Mouse (Mus musculus) embryo, embryonic 10.5 days (tissue): ENCODE results near the gene Cyp2f2.

ENCODE experiments used
- DNase-seq: peaks from one replicate; pipeline ENCODE4 v3.0.0-alpha.2; 2015; ENCODE audit warnings: low spot score

The Cyp2f2 gene

DNA sequence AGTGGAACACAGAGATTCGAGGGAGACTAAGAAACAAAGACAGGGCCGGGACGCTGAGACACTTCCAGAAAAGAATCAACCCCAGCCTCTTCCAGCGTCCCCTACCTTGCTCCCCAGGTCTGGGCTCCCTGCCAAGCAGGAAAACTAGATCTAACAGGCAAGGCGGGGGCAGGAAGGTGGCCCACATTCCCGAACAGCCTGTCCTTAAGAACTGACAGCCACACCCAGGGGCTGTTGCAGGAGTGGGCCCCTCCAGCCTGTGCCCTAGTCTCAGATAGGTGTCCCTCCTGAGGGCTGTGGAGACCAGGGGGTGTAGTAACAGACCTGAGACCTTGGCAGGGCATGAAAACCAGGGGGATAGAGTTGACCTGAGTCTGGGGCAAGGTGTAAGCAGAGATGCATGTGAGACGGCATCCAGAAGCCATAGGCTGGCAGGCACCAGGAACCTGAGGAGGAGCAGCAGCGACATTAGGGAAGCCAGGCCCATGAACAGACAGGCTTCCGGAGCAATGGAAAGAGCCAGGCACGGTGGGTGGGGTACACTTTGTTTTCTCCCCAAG lies 33.6 kb downstream of the Cyp2f2 start, which contains the start of gene Cyp2t4:
TSS of gene Cyp2t4 (plus strand) at position 510 of the 560 bp plus-strand sequence.
- DNase-seq: no peak

DNA sequence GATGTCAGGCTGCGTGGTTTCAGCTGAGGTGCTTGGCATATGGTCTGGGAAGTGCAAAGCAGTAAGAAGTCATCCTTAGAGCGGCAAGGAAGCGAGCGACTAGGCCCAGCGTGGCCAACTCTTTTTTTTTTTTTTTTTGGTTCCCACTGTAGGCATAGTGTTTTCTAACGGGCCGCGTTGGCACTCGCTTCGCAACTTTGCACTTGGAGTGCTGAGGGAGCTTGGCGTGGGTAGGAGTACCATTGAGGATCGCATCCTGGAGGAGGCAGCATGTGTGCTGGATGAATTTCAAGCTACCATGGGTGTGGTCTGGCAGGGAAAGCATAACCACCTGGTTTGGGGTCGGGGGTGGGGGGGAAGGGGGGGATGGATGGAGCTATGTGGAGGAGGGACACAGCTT lies 36.3 kb downstream of the Cyp2f2 start:
- DNase-seq: no peak

DNA sequence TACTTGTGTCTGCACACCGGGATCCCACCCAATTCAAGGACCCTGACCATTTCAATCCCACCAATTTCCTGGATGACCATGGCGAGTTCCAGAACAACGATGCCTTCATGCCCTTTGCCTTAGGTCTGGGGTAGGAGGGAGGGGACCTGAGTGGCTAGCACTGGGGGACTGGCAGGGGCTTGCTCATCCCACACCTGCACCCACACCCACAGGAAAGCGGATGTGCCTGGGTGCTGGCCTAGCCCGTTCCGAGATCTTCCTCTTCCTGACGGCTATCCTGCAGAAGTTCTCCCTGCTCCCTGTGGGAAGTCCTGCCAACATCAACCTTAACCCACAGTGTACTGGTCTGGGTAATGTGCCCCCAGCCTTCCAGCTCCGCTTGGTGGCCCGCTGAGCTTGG lies 38.5 kb downstream of the Cyp2f2 start:
- DNase-seq: no peak

DNA sequence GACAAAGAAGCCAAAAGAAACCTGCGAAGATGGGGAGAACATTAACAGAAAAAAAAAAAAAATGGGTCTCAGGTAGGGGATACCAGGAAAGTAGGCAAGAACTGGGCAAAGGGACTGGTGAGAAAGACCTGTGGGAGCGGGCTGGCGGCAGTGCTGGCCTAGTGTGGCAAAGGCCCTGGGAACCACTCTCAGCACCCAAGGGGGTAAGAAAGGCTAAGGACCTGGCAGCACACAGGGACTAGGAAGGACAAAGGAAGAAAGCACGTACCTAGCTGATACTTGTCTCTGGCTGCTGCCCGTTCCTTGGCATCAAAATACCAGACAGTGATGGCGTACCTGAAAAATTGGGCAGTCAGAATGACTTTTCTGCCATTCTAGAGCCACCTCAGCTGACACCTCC lies 39.5 kb downstream of the Cyp2f2 start:
- DNase-seq: no peak

DNA sequence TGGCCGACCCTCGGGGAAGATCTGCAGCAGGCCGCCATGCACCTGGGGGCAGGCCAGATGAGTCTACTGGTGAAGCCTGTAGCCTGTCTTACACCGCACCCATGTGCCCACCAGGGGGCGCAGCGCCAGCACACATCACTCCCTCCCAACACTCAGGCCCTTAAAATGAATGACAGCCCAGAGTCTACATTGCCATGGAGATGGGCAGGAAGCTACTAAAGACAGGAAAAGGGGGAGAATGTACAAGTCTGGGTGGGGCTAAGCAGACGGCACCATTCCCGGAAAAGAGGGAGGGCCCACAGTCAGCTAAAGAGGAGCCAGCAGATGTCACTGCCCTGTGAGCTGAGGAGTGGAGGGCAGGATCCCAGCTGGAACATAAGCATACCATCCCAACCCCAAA lies 40.2 kb downstream of the Cyp2f2 start:
- peak; percentile 88 for DNase-seq

DNA sequence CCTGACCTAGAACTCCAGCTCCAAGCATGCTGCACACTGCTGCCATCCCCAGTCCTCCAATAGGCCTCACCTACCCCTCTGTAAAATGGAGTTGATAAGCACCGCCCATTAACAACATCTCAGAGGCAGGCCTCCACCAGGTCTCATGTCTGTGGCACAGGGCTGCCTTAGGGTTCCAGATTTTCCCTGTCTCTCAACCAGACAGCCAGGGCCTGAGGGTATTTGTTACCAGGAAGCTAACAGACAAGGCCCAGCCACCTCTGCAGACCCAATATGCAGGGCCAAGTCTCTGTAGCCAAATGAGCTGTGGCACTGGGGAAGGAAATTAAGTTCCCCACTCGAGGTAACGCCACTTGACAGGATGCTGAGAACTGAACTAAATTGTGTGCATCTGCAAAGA lies 41.2 kb downstream of the Cyp2f2 start:
- no peak for DNase-seq

DNA sequence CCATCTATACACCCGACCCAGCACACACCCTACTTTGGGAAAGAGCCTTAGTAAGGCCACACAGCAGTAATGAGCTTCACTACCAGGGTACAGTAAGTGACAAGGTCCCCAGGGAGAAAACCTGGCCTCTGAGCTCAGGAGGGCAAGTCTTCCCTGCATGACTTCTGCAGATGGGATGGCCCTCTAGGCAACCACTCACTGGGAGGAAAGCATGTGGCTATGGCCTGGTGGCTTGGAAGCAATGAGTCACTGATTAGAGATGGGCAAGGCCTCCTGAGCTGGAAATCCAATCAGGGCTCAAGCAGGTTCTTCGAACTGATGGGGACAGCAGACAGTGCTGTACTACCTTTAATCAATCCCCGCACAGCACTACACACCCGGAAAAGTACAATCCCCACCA lies 42.0 kb downstream of the Cyp2f2 start:
- no peak for DNase-seq

DNA sequence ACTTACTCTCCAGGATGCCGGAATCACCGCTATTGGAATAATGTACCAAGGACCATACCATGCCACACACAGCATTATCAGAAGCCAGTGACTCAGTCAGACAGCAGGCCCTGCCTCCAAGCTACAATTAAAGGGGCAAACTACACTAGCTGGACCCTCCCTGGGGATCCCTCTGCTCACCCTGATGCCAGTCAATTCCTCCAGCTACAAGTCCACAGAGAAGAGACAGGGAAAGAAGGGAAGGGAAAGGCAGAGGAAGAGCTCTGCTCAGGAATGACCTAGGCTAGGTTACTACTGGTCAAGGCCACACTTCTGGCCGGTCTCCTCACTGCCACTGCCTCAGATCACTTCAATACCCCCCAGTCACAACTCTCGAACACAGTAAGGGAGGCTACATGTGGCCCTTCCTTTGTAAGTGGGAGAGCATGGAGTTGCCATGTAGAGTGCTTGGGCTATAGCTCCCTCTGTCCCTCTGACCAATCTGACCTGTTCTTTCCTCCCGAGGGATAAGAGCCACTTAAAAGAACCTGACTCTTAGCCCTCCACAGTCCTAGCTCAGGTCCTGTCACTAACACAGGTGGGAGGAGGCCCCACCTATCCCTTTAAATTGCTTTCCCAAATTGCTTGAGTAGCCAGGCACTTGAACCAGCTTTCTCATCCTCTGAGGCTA lies 43.2 kb downstream of the Cyp2f2 start:
- DNase-seq: no peak

DNA sequence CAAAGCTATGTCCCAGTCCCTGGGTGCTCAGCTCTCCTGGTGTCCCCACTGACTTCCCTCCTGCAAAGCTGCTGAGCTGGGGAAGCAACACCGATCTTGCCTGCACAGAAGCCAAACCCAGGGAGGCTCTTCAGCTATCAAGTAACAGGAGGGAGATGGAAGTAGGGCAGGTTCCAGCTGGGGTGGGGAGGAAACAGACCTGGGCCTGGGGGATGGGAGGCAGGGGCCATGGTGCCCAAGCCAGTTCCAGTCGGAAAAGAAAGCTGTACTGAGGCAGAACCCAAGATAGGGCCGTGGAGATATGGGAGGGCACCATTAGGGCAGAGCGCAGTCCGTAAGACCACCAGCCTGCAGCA lies 43.7 kb downstream of the Cyp2f2 start:
- no peak for DNase-seq

DNA sequence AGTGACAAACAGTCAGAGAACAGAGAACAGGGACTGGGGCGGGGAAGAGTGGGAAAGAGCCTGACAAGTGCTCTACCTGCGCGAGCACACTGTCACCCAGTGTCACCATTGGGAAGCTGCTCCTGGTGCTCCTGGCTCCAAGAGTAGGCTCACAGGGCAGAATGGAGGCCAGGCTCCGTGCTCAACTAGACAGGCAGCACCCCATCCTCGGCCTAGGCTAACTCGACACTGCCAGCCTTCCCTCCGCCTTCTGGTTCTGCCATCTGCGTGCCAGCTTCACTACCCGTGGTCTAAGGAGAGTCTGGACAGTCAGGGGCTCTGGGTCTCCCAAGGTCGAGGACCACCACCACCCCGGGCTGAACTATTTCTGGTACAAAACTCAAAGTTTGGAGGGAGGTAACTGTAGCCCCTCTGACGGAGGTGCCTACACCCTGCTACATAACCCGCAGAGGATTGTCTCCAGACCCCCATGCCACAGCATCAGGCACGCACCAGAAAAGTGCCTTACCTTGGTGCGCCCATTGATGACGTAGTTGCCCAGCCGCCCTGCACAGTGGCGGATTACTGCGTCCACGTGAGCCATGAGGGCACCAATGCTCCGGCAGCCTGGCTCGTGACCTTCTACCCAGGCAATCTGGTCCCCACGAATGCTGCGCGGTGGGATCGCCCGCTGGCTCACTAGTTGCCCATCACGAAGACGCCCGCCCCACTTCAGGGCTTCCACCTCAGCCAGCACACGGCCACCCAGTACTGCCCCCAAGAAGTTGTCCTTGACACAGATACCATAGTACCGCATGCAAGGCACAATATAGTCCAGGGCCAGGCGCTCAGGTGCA lies 44.6 kb downstream of the Cyp2f2 start:
- no peak for DNase-seq

DNA sequence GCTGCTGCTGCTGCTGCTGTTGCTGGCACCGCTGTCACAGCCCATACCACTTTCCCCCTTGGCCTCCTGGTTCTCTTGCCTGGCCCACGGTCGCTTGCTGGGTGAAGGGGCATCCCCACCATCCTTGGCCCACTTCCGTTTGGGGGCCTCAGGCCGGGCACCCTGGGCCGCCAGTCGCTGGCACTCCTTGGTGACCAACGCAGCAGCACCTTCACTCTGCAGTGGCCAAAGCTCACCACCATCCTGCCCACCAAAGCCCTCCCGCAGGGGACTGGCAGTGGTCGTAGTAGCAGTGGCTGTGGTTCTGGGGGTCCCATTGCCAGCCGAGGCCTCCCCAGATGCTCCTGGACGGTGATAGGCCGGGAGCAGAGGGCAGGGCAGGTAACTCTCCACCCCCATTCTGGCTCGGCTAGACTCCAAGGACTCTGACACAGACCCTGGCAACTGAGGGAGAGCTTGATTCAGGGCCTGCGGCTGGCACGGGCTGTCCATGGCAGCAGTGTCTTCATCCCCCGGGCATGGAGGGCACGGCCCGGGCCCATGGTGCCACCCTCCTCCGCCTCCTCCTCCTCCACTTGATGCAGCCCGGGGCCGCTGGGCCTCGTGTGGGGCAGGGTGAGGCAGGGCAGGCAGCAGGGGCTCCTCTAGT lies 45.4 kb downstream of the Cyp2f2 start:
- no peak for DNase-seq

DNA sequence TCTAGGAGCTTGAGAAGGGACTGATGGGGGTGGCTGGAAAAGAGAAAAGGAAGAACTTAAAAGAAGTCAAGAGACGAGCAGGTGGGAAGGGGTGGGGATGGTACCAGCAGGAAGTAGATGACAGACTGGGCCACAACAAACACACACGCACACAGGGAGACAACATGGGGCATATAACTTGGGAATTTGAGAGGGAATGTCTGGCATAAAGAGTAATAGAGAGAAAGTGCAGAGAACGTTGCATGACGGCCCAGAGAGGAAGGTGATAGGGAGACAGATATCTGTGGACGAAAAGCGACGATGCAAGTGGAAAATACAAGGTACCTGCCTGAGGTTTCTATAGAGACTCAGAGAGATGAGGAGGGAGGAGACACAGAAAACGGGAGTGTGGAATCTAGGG lies 46.0 kb downstream of the Cyp2f2 start:
- DNase-seq: no peak

DNA sequence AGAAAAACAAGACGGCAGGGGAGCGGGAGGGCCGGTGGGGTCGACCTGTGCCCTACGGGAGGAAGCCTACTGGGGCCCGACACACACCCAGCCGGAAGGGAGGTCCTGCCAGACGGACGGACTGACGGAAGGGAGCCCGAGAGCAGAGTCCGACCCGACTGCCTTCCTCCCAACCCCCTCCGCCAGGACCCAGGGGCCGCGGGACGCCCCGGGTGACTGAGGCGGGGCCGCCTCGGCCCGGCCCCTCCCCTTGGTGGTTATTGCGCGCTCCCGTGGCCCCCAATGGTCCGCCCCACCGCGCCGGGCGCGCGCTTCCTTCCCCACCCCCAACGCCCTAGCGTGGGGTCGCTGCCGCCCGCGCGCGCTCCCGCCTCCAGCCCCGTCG lies 46.5 kb downstream of the Cyp2f2 start:
- DNase-seq: peak; percentile 87

DNA sequence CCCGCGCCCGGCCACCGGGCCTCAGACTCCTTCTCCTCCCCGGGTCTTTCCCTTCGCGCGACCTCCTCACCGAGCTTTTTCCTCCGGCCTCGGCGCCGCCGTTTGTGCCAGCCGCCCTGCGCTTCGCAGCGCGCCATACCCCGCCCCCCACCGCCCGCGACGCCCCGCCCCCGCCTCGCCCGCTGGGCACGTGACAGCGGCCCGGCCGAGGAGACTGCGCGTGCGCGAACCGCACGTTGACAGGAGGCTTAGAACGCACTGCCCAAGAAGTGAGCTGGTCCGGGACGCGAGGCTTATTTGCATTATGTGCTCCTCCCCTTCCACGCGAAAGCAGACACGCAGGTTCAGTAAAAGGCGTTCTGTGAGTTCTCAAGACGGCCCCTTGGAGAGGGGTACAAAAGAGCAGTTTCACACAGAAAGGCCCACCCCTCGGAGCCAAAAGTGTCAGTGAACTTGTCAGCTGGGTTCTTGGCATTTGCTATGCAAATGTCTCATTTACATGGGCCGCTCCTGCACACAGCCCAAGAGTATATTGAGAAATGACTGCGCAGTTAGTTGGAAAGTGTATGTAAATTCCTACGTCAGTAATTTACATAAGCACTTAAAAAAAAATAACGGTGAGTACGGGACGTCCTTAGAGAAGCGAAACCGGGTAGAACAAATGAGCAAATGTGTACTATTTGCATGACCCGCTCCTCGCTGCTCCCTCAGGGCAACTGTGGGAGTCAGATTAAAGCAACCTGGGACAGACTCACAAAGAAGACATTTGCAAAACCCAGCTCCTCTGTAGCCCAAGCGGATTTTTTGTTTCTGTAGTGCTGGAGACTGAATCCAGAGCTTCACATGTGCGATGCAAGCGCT lies 47.1 kb downstream of the Cyp2f2 start, which contains the start of gene Egln2:
TSS of gene Egln2 (minus strand) at position 189 of the 861 bp plus-strand sequence.
- peak; percentile 92 for DNase-seq

DNA sequence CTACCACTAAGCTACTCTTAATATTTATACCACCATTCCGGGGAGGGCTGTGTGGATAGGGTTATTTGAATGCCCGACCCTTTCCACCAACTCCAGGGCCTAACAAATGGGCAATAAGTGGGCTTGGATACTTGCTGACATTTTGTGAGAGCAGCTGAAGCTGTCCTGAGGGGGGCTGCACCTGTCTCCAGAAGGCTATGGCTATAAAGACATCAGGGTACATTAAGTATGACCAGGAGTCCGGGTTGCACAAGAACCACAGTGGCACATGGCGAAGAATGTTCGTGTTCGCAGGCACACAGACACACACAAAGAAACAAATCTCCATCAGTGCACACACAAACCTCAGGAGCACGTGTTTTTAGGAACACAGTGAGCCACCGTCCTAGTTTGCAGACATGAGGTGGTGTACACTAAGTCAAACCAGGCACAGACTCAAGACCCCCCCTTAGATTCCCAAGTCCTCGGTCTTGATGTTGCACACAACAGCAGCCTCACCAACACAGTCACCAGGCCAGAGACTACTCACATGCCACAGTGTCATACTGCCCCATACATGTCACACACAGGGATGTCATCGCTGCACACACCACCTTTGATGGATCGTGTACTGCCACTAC lies 47.9 kb downstream of the Cyp2f2 start:
- no peak for DNase-seq

DNA sequence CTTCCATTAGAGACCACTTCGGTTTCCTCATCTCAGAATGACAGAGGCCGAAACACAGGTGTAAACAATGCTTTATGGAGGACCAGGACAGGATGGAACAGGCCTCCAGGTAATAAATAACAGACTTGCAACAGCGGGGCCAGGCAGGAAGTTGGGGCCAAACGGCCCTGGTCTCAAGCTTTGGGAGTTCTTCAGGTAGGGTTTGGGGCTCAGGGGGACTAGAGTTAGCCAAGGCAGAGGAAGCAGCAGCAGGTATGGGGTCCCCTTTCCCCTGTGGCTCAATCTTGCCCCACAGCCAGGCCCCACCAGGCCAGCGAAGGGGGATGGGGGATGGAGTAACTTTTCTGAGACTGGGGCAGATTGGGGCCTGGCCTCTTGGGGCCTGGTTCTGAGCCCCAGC lies 48.7 kb downstream of the Cyp2f2 start:
- no peak for DNase-seq

DNA sequence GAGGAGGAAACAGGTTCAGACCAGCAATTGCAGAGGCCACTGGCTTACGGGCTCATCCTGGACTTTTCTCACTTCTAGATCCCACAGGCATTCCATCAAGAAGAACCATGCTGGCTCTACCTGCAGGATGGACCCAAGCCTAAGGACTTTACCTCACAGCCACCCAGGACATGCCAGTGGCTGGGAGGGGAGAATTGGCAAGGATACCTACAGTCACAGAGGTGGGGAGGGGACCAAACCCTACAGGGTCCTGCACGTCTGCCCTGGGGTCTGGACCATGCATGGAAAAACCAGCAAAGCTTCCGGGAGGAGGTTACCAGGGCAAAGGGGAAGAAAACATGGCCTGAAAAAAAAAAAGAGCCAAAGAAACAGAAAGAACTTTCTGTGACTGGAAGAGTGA lies 51.3 kb downstream of the Cyp2f2 start:
- no peak for DNase-seq

DNA sequence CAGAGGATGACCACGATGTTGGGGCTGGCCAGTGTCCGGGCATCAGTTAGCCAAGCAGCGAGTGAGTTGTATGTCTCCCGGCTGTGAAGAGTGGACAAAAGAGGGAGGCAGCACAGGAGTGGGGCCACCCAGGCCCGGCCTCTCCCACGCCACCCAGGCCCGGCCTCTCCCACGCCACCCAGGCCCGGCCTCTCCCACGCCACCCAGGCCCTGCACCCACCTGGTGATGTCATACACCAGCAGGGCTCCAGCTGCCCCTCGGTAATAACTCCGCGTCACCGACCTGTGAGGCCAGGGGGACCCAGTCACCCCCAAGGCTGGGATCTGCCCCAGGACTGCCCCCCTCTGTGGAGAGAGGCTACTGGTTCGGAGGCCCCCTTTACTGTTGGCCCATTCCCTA lies 54.8 kb downstream of the Cyp2f2 start:
- DNase-seq: no peak

DNA sequence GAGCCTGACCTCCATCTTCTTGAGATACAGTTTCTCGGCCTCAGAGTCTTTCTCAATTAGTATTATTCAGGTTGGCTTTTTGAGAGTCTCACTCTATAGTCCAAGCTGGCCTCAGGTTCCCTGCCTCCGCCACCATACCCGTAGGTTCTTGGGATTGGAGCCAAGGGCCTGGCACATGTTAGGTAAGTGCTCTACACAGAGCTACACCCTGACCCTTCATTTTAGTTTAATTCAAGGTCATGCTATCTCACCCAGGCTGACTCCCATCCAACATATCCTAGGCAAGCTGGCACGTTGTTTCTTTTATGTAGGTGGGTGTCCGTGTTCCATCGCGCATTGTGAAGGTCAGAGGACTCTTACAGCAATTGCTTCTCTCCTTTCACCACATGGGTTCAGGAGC lies 55.2 kb downstream of the Cyp2f2 start:
- no peak for DNase-seq

DNA sequence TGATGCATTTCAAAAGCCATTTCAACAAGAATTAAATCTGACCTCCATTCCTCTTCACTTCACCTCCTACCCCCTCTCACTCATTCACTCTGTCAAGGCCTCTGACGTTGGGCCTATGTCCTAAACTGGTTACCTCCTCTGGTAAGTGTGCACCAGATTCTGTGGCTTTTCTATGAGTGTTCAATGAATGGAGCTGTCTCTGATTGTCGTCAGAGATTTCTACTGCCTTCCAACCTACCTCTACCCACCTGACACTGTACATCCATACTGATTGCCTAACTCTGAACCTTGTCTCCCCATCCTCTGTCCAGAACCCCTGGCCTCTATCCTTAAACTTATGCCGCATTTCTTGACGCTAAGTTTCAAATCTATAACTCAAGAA lies 58.2 kb downstream of the Cyp2f2 start:
- DNase-seq: no peak
